Mouse (Mus musculus): ENCODE data around the gene Rbpms2.

GRCm38 (mm10) chr9:65644960-65645359, 15.5 kb downstream of the Rbpms2 start:
- TF ChIP-seq CTCF (IDR thresholded peaks at IDR 0.05; ENCODE audit: low read depth, low read length) (no peak), POLR2A (IDR thresholded peaks at IDR 0.05; ENCODE audit: extremely low read depth, insufficient read depth, low read length) (no peak)

Measured in liver, adult 2 months (tissue).